Mouse (Mus musculus) small intestine, adult 2 months (tissue): Measurements from ENCODE around the gene Srd5a3.

Experiments
- CTCF ChIP-seq: fragments of 200-500 bp; IDR thresholded peaks from 2 replicates; pipeline ENCODE4 v1.5.1; 2012; ENCODE audit warnings: low read depth, mild to moderate bottlenecking, control low read depth, inconsistent platforms, low read length, moderate library complexity, mixed read lengths; ENCODE audit not compliant: insufficient replicate concordance, insufficient read length; ENCODE audit errors: extremely low read depth
- POLR2A ChIP-seq: fragments of 200-500 bp; IDR thresholded peaks from 2 replicates; pipeline ENCODE4 v1.6.1; 2012; ENCODE audit warnings: low read depth, mild to moderate bottlenecking, control low read depth, inconsistent platforms, low read length, moderate library complexity

- TF ChIP-seq POLR2A (no peak), CTCF (no peak)
Measured at GRCm38 (mm10) chr5:76177664-76178063, 37.6 kb downstream of the Srd5a3 start.
